18 mouse cellular contexts compared by ENCODE assay signal in the genomic region with DNA sequence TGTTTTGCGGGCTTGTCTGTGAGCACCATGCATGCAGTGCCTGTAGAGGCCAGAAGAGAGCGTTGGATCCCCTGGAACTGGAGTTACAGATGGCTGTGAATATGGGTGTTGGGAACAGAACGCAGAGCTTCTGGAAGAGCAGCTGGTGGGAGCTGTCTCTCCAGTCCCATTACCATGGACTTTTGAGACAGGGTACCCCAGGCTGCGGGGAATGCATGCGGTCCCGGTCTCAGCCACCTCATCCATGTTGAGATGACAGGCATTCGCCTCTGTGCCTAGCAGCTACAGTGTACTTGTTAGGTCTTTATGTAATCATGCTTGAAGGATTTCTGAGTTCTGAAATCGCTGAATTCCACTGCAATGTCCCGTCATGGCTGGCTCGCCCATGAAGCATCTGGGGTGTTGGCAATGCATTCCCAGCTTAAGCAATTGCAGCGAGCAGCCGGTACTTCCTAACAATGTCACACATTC. TPM values are rescaled to one million over a fixed set of nuclear protein-coding genes. Genes with fewer than 3 reads are reported as not detected.
DNase-seq lines count a peak whose midpoint lies in the region; ATAC-seq and TF ChIP-seq lines count a peak whose summit lies in the region.
"Had no signal": no experiment of that assay in that cellular context is flagged by ENCODE, and none has a peak within 500 bp of the region (broad histone marks: within the 10 kb centered on the region; RNA-seq: fewer than 3 reads in every experiment).

No protein-coding gene starts in this region.

- H3K4me3 ChIP-seq in ES-Bruce4 (ENCODE audit: low read depth, low read length) = no peak overlapping the region
- no peak overlapping the region for H3K4me3 ChIP-seq in limb, embryonic 10.5 days
- H3K4me3 ChIP-seq in liver, embryonic 11.5 days (ENCODE audit: low read depth, low read length) = no peak overlapping the region
- H3K4me3 ChIP-seq: erythroblast, embryonic 14.5 days; hindbrain, embryonic 12.5 days; neural tube, embryonic 12.5 days had no signal

- H3K27ac ChIP-seq in ES-Bruce4 (ENCODE audit: insufficient read depth, low read length) = no peak overlapping the region
- H3K27ac ChIP-seq in limb, embryonic 10.5 days = no peak overlapping the region
- H3K27ac ChIP-seq in liver, embryonic 11.5 days (ENCODE audit: low read depth, low read length) = no peak overlapping the region
- H3K27ac ChIP-seq: hindbrain, embryonic 12.5 days; neural tube, embryonic 12.5 days had no signal

- no peaks in the 10 kb centered on the region for H3K36me3 ChIP-seq in ES-Bruce4 (ENCODE audit: control insufficient read depth, insufficient read depth, low read length, poor library complexity, severe bottlenecking)
- no peaks in the 10 kb centered on the region for H3K36me3 ChIP-seq in limb, embryonic 10.5 days
- H3K36me3 ChIP-seq in liver, embryonic 11.5 days (ENCODE audit: control insufficient read depth, insufficient read depth, low read length) = no peaks in the 10 kb centered on the region
- H3K36me3 ChIP-seq: hindbrain, embryonic 12.5 days; neural tube, embryonic 12.5 days had no signal

- TF ChIP-seq EP300 in ES-Bruce4 (IDR thresholded peaks at IDR 0.05; ENCODE audit: insufficient read depth, low read depth, low read length) = no peak

- DNase-seq in frontal cortex, postnatal 14 days (ENCODE audit: low spot score in 2 of 2) = no peak
- peak; percentile 73 to 81 for DNase-seq in layer of hippocampus, adult 8-10 months (ENCODE audit: low spot score in 2 of 2)
- peak; percentile 42 to 83 for DNase-seq in lung, postnatal 4 days
- no peak for DNase-seq in limb, embryonic 10.5 days (ENCODE audit: low spot score)
- no peak for DNase-seq in liver, embryonic 11.5 days (ENCODE audit: low spot score)
- DNase-seq: B cell, adult 2 months; cerebellum, postnatal 36 days; heart, adult 18-20 months; liver; thymus, postnatal 14 days had no signal

- no peaks in the 10 kb centered on the region for H3K27me3 ChIP-seq in ES-Bruce4 (ENCODE audit: control insufficient read depth, insufficient read depth, low read length, poor library complexity, severe bottlenecking)
- peaks cover 24% of the 10 kb centered on the region for H3K27me3 ChIP-seq in limb, embryonic 10.5 days (ENCODE audit: low read depth, poor library complexity, severe bottlenecking)
- peaks cover 14% of the 10 kb centered on the region for H3K27me3 ChIP-seq in liver, embryonic 11.5 days (replicated peaks; ENCODE audit: control insufficient read depth, insufficient read depth, low read length)

- ATAC-seq in frontal cortex, adult (ENCODE audit: low TSS enrichment) = peak; percentile 67
- ATAC-seq in activated CD4-positive, CD25-positive, alpha-beta regulatory T cell, adult 4 months = no peak
- ATAC-seq in liver, embryonic 11.5 days (replicated peaks; ENCODE audit: low FRiP score) = no peak

- H3K4me1 ChIP-seq in ES-Bruce4 (ENCODE audit: control insufficient read depth, insufficient read depth, low read length) = peaks cover 4% of the 10 kb centered on the region
- no peaks in the 10 kb centered on the region for H3K4me1 ChIP-seq in limb, embryonic 10.5 days
- no peaks in the 10 kb centered on the region for H3K4me1 ChIP-seq in liver, embryonic 11.5 days (replicated peaks; ENCODE audit: control insufficient read depth, insufficient read depth, low read length)
- H3K4me1 ChIP-seq: neural tube, embryonic 12.5 days had no signal

- no peak for TF ChIP-seq POLR2A in ES-Bruce4 (IDR thresholded peaks at IDR 0.05; ENCODE audit: insufficient read depth, low read length)

- 88% methylated on average over 12 of the region's 12 CpGs for WGBS in limb, embryonic 10.5 days
- 82% methylated on average over 12 of the region's 12 CpGs for WGBS in liver, embryonic 11.5 days

- H3K9me3 ChIP-seq in ES-Bruce4 (replicated peaks; ENCODE audit: control insufficient read depth, insufficient read depth, low read length, poor library complexity, severe bottlenecking) = no peaks in the 10 kb centered on the region
- no peaks in the 10 kb centered on the region for H3K9me3 ChIP-seq in limb, embryonic 10.5 days (replicated peaks)
- no peaks in the 10 kb centered on the region for H3K9me3 ChIP-seq in liver, embryonic 11.5 days (ENCODE audit: control insufficient read depth, low read length)
- H3K9me3 ChIP-seq: hindbrain, embryonic 12.5 days; neural tube, embryonic 12.5 days had no signal

- no peak overlapping the region for H3K9ac ChIP-seq in ES-Bruce4 (ENCODE audit: low read depth, poor library complexity, severe bottlenecking)
- no peak overlapping the region for H3K9ac ChIP-seq in liver, embryonic 11.5 days (ENCODE audit: low read depth, low read length)
- H3K9ac ChIP-seq: hindbrain, embryonic 12.5 days; neural tube, embryonic 12.5 days had no signal

- TF ChIP-seq CTCF in ES-Bruce4 (IDR thresholded peaks at IDR 0.05; ENCODE audit: low read depth, low read length) = peak; percentile 32

- no peak overlapping the region for H3K4me2 ChIP-seq in liver, embryonic 11.5 days
- H3K4me2 ChIP-seq: hindbrain, embryonic 12.5 days; neural tube, embryonic 12.5 days had no signal

RNA-seq across cellular contexts. Expression of gene Rasal1, which starts 7.7 kb away (rescaled TPM):
- polyA plus RNA-seq in ES-Bruce4 (2011; ENCODE audit: insufficient read depth, insufficient read length, low read depth, missing spikeins) = 2.0 and 3.5 TPM in 2 replicates
- 100 to 1,000 TPM in 2 of 4 experiments, 10 to 100 TPM in 2; 84.4 to 112 (median 96.9) TPM for total RNA-seq in layer of hippocampus, adult 8-10 months (2022)
- polyA plus RNA-seq in activated CD4-positive, CD25-positive, alpha-beta regulatory T cell, adult 4 months (2017; shearing (Covaris generic)) = 10 to 100 TPM in 1 of 2 experiments, 1 to 10 TPM in 1; 7.6 to 11.4 TPM
- polyA plus RNA-seq in limb, embryonic 10.5 days (2016; fragmentation: Nextera tagmentation; extraction: Ambion mirVana) = 0.13 and 0.36 TPM in 2 replicates
- polyA plus RNA-seq in liver, embryonic 11.5 days (2014; fragmentation: Nextera tagmentation; extraction: Ambion mirVana) = 0.25 and 0.32 TPM in 2 replicates

RNA-seq across cellular contexts. Expression of gene Cfap73, which starts 22.3 kb away (rescaled TPM):
- polyA plus RNA-seq in ES-Bruce4 (2011; ENCODE audit: insufficient read depth, insufficient read length, low read depth, missing spikeins) = not detected in 2 replicates
- under 1 TPM in 2 of 4 experiments, not detected in 2; 0.50 to 0.56 TPM for total RNA-seq in layer of hippocampus, adult 8-10 months (2022)
- polyA plus RNA-seq in activated CD4-positive, CD25-positive, alpha-beta regulatory T cell, adult 4 months (2017; shearing (Covaris generic)) = not detected
- not detected in 2 replicates for polyA plus RNA-seq in limb, embryonic 10.5 days (2016; fragmentation: Nextera tagmentation; extraction: Ambion mirVana)
- polyA plus RNA-seq in liver, embryonic 11.5 days (2014; fragmentation: Nextera tagmentation; extraction: Ambion mirVana) = not detected in 2 replicates
- total RNA-seq: heart, adult 18-20 months had no signal
- polyA plus RNA-seq: erythroblast, embryonic 14.5 days; kidney, embryonic 16.5 days; neural tube, embryonic 12.5 days; spleen, adult 2 months had no signal

RNA-seq across cellular contexts. Expression of gene Ddx54, which starts 43.8 kb away (rescaled TPM):
- 49.7 and 49.9 TPM in 2 replicates for polyA plus RNA-seq in ES-Bruce4 (2011; ENCODE audit: insufficient read depth, insufficient read length, low read depth, missing spikeins)
- 10 to 100 TPM; 32.8 to 37.1 (median 35.7) TPM for total RNA-seq in layer of hippocampus, adult 8-10 months (2022)
- 10 to 100 TPM; 11.7 to 18.4 TPM for polyA plus RNA-seq in activated CD4-positive, CD25-positive, alpha-beta regulatory T cell, adult 4 months (2017; shearing (Covaris generic))
- 58.1 and 62.6 TPM in 2 replicates for polyA plus RNA-seq in limb, embryonic 10.5 days (2016; fragmentation: Nextera tagmentation; extraction: Ambion mirVana)
- 46.7 and 47.0 TPM in 2 replicates for polyA plus RNA-seq in liver, embryonic 11.5 days (2014; fragmentation: Nextera tagmentation; extraction: Ambion mirVana)

RNA-seq across cellular contexts. Expression of gene Rita1, which starts 43.9 kb away (rescaled TPM):
- 13.0 and 13.1 TPM in 2 replicates for polyA plus RNA-seq in ES-Bruce4 (2011; ENCODE audit: insufficient read depth, insufficient read length, low read depth, missing spikeins)
- 10 to 100 TPM; 22.1 to 27.3 (median 24.7) TPM for total RNA-seq in layer of hippocampus, adult 8-10 months (2022)
- 1 to 10 TPM; 1.1 to 2.4 TPM for polyA plus RNA-seq in activated CD4-positive, CD25-positive, alpha-beta regulatory T cell, adult 4 months (2017; shearing (Covaris generic))
- polyA plus RNA-seq in limb, embryonic 10.5 days (2016; fragmentation: Nextera tagmentation; extraction: Ambion mirVana) = 17.5 and 19.5 TPM in 2 replicates
- 9.0 and 13.1 TPM in 2 replicates for polyA plus RNA-seq in liver, embryonic 11.5 days (2014; fragmentation: Nextera tagmentation; extraction: Ambion mirVana)

RNA-seq across cellular contexts. Expression of gene Dtx1, which starts 55.4 kb away (rescaled TPM):
- 19.1 and 21.0 TPM in 2 replicates for polyA plus RNA-seq in ES-Bruce4 (2011; ENCODE audit: insufficient read depth, insufficient read length, low read depth, missing spikeins)
- 10 to 100 TPM; 62.9 to 71.1 (median 66.9) TPM for total RNA-seq in layer of hippocampus, adult 8-10 months (2022)
- polyA plus RNA-seq in activated CD4-positive, CD25-positive, alpha-beta regulatory T cell, adult 4 months (2017; shearing (Covaris generic)) = 10 to 100 TPM; 45.6 to 48.2 TPM
- 0.84 and 1.7 TPM in 2 replicates for polyA plus RNA-seq in limb, embryonic 10.5 days (2016; fragmentation: Nextera tagmentation; extraction: Ambion mirVana)
- polyA plus RNA-seq in liver, embryonic 11.5 days (2014; fragmentation: Nextera tagmentation; extraction: Ambion mirVana) = 0.23 and 1.1 TPM in 2 replicates
- polyA plus RNA-seq: erythroblast, embryonic 14.5 days had no signal

Comparison
In these comparisons a context has a peak if more than half of its experiments do, and no peak if none do; other contexts are left out.
1. DNase-seq: peak in layer of hippocampus, adult 8-10 months (2 of 2) and lung, postnatal 4 days (2 of 2); none in frontal cortex, postnatal 14 days (0 of 2), limb, embryonic 10.5 days (single experiment) and liver, embryonic 11.5 days (single experiment).